Mouse (Mus musculus): ENCODE data around the gene Scrn2. TPM values are rescaled to one million over a fixed set of nuclear protein-coding genes. Genes with fewer than 3 reads are reported as not detected.
A peak's percentile ranks its signal among the peaks of the same experiment; 100 is the strongest.

The Scrn2 gene
- polyA plus RNA-seq, 1 experiment from 2014 or later: 26.5 TPM

GRCm38 (mm10) chr11:97009198-97009790 is 20.4 kb upstream of the Scrn2 start:
- DNase-seq (ENCODE audit: low spot score) (no peak), ATAC-seq (ENCODE audit: insufficient read depth, low FRiP score, low TSS enrichment) (no peak)
- Histone ChIP-seq H3K27ac (ENCODE audit: low read depth, low read length) (no peak overlapping the region), H3K4me1 (ENCODE audit: control insufficient read depth, insufficient read depth, low read length) (no peaks in the 10 kb centered on the region), H3K9me3 (ENCODE audit: control insufficient read depth, low read length) (no peaks in the 10 kb centered on the region), H3K9ac (ENCODE audit: low read length) (no peak overlapping the region), H3K27me3 (ENCODE audit: control insufficient read depth, insufficient read depth, low read length) (peaks cover 5% of the 10 kb centered on the region; the same call in 1 of the 2 replicates), H3K4me2 (ENCODE audit: low read depth) (no peak overlapping the region), H3K36me3 (ENCODE audit: control insufficient read depth, insufficient read depth, low read length) (no peaks in the 10 kb centered on the region), H3K4me3 (ENCODE audit: low read depth, low read length) (no peak overlapping the region)
- 57% methylated on average over 8 of the region's 8 CpGs for WGBS

- no peak for ATAC-seq (ENCODE audit: insufficient read depth, low FRiP score, low TSS enrichment)
- H3K4me3 ChIP-seq (ENCODE audit: low read depth, low read length): no peak within 1 kb of the TSS
- H3K27me3 ChIP-seq (ENCODE audit: control insufficient read depth, insufficient read depth, low read length): peaks cover 36% of the 10 kb centered on the region
- no peak within 1 kb of the TSS for H3K9ac ChIP-seq (ENCODE audit: low read length)
- H3K36me3 ChIP-seq (ENCODE audit: control insufficient read depth, insufficient read depth, low read length): no peaks in the 10 kb centered on the region
- no peaks in the 10 kb centered on the region for H3K4me1 ChIP-seq (ENCODE audit: control insufficient read depth, insufficient read depth, low read length)
- H3K9me3 ChIP-seq (ENCODE audit: control insufficient read depth, low read length): no peaks in the 10 kb centered on the region
- no peak within 1 kb of the TSS for H3K27ac ChIP-seq (ENCODE audit: low read depth, low read length)
- DNase-seq (ENCODE audit: low spot score): no peak
- 35% methylated on average over 7 of the region's 8 CpGs for WGBS
- no peak within 1 kb of the TSS for H3K4me2 ChIP-seq (ENCODE audit: low read depth)
These were observed 16.5 kb upstream of the Scrn2 start, which contains the start of gene Sp6 for GRCm38 (mm10) chr11:97013121-97013670. Gene Sp6 (plus strand): TSS chr11:97013394.

GRCm38 (mm10) chr11:97017696-97018582 is 11.8 kb upstream of the Scrn2 start:
- 1% methylated on average over 36 of the region's 36 CpGs for WGBS
- H3K27me3 ChIP-seq (ENCODE audit: control insufficient read depth, insufficient read depth, low read length): peaks cover 78% of the 10 kb centered on the region
- no peak overlapping the region for H3K27ac ChIP-seq (ENCODE audit: low read depth, low read length)
- peak overlapping the region; percentile 20 for H3K4me3 ChIP-seq (ENCODE audit: low read depth, low read length)
- H3K9me3 ChIP-seq (ENCODE audit: control insufficient read depth, low read length): no peaks in the 10 kb centered on the region
- H3K9ac ChIP-seq (ENCODE audit: low read length): no peak overlapping the region
- ATAC-seq (ENCODE audit: insufficient read depth, low FRiP score, low TSS enrichment): no peak
- peaks cover 9% of the 10 kb centered on the region for H3K4me1 ChIP-seq (ENCODE audit: control insufficient read depth, insufficient read depth, low read length)
- peak; percentile 32 for DNase-seq (ENCODE audit: low spot score)
- H3K36me3 ChIP-seq (ENCODE audit: control insufficient read depth, insufficient read depth, low read length): no peaks in the 10 kb centered on the region
- H3K4me2 ChIP-seq (ENCODE audit: low read depth): peak overlapping the region; percentile 38

- peaks cover 9% of the 10 kb centered on the region for H3K4me1 ChIP-seq (ENCODE audit: control insufficient read depth, insufficient read depth, low read length)
- no peaks in the 10 kb centered on the region for H3K9me3 ChIP-seq (ENCODE audit: control insufficient read depth, low read length)
- peak overlapping the region; percentile 20 for H3K4me3 ChIP-seq (ENCODE audit: low read depth, low read length)
- ATAC-seq (ENCODE audit: insufficient read depth, low FRiP score, low TSS enrichment) (no peak), DNase-seq (ENCODE audit: low spot score) (peak; percentile 20)
- no peaks in the 10 kb centered on the region for H3K36me3 ChIP-seq (ENCODE audit: control insufficient read depth, insufficient read depth, low read length)
- H3K27ac ChIP-seq (ENCODE audit: low read depth, low read length): no peak overlapping the region
- H3K9ac ChIP-seq (ENCODE audit: low read length): no peak overlapping the region
- peak overlapping the region; percentile 38 for H3K4me2 ChIP-seq (ENCODE audit: low read depth)
- peaks cover 83% of the 10 kb centered on the region for H3K27me3 ChIP-seq (ENCODE audit: control insufficient read depth, insufficient read depth, low read length)
- under 1% methylated on average over 52 of the region's 68 CpGs for WGBS
These were observed 11.0 kb upstream of the Scrn2 start for GRCm38 (mm10) chr11:97018583-97019344.

GRCm38 (mm10) chr11:97019345-97019708 is 10.4 kb upstream of the Scrn2 start:
- WGBS: 1% methylated on average over 13 of the region's 13 CpGs
- ATAC-seq (ENCODE audit: insufficient read depth, low FRiP score, low TSS enrichment) (no peak), DNase-seq (ENCODE audit: low spot score) (peak; percentile 19)
- H3K9me3 ChIP-seq (ENCODE audit: control insufficient read depth, low read length): no peaks in the 10 kb centered on the region
- H3K4me1 ChIP-seq (ENCODE audit: control insufficient read depth, insufficient read depth, low read length): peaks cover 9% of the 10 kb centered on the region
- no peak overlapping the region for H3K27ac ChIP-seq (ENCODE audit: low read depth, low read length)
- H3K27me3 ChIP-seq (ENCODE audit: control insufficient read depth, insufficient read depth, low read length): peaks cover 85% of the 10 kb centered on the region
- H3K4me3 ChIP-seq (ENCODE audit: low read depth, low read length): no peak overlapping the region
- H3K36me3 ChIP-seq (ENCODE audit: control insufficient read depth, insufficient read depth, low read length): no peaks in the 10 kb centered on the region
- no peak overlapping the region for H3K4me2 ChIP-seq (ENCODE audit: low read depth)
- no peak overlapping the region for H3K9ac ChIP-seq (ENCODE audit: low read length)

GRCm38 (mm10) chr11:97021121-97021765 is 8.5 kb upstream of the Scrn2 start:
- H3K4me1 ChIP-seq (ENCODE audit: control insufficient read depth, insufficient read depth, low read length): peaks cover 12% of the 10 kb centered on the region
- DNase-seq (ENCODE audit: low spot score): no peak
- no peak overlapping the region for H3K27ac ChIP-seq (ENCODE audit: low read depth, low read length)

GRCm38 (mm10) chr11:97021873-97022484 is 7.8 kb upstream of the Scrn2 start:
- peaks cover 66% of the 10 kb centered on the region for H3K27me3 ChIP-seq (ENCODE audit: control insufficient read depth, insufficient read depth, low read length)
- ATAC-seq (ENCODE audit: insufficient read depth, low FRiP score, low TSS enrichment) (peak; percentile 45), DNase-seq (ENCODE audit: low spot score) (peak; percentile 82)
- peak overlapping the region; percentile 59 for H3K9ac ChIP-seq (ENCODE audit: low read length)
- peaks cover 12% of the 10 kb centered on the region for H3K4me1 ChIP-seq (ENCODE audit: control insufficient read depth, insufficient read depth, low read length)
- no peak overlapping the region for H3K27ac ChIP-seq (ENCODE audit: low read depth, low read length)
- no peaks in the 10 kb centered on the region for H3K36me3 ChIP-seq (ENCODE audit: control insufficient read depth, insufficient read depth, low read length)
- WGBS: under 1% methylated on average over 49 of the region's 50 CpGs
- H3K4me2 ChIP-seq (ENCODE audit: low read depth): peak overlapping the region; percentile 83
- peak overlapping the region; percentile 45 for H3K4me3 ChIP-seq (ENCODE audit: low read depth, low read length)
- no peaks in the 10 kb centered on the region for H3K9me3 ChIP-seq (ENCODE audit: control insufficient read depth, low read length)

More at GRCm38 (mm10) chr11:97021121-97021765, 8.5 kb upstream of the Scrn2 start:
- H3K27me3 ChIP-seq (ENCODE audit: control insufficient read depth, insufficient read depth, low read length): peaks cover 73% of the 10 kb centered on the region
- ATAC-seq (ENCODE audit: insufficient read depth, low FRiP score, low TSS enrichment): 0 out of 2 replicates have a peak, but pooled peaks have one; percentile 9
- peak overlapping the region; percentile 59 for H3K9ac ChIP-seq (ENCODE audit: low read length)
- no peaks in the 10 kb centered on the region for H3K36me3 ChIP-seq (ENCODE audit: control insufficient read depth, insufficient read depth, low read length)
- H3K9me3 ChIP-seq (ENCODE audit: control insufficient read depth, low read length): no peaks in the 10 kb centered on the region
- H3K4me2 ChIP-seq (ENCODE audit: low read depth): peak overlapping the region; percentile 83; the same call in 1 of the 2 replicates
- WGBS: 1% methylated on average over 27 of the region's 27 CpGs
- peak overlapping the region; percentile 45 for H3K4me3 ChIP-seq (ENCODE audit: low read depth, low read length)
